Mouse (Mus musculus) urinary bladder, adult 2 months (tissue): ENCODE measurements around the gene Lmtk3. TPM values are rescaled to one million over a fixed set of nuclear protein-coding genes. Genes with fewer than 3 reads are reported as not detected.
A peak's percentile ranks its signal among the peaks of the same experiment; 100 is the strongest.

Source experiments
- DNase-seq: peaks from one replicate; pipeline ENCODE4 v3.0.0; 2022; ENCODE audit warnings: low spot score
- polyA plus RNA-seq: library from polyadenylated mRNA; depleted of rRNA; stranded (reverse); fragments of >200 nt; gene quantifications from 2 replicates; pipeline ENCODE4 v1.2.3, GENCODE M21; 2012

The Lmtk3 gene
- polyA plus RNA-seq, 1 experiment = 2.5 TPM

DNA sequence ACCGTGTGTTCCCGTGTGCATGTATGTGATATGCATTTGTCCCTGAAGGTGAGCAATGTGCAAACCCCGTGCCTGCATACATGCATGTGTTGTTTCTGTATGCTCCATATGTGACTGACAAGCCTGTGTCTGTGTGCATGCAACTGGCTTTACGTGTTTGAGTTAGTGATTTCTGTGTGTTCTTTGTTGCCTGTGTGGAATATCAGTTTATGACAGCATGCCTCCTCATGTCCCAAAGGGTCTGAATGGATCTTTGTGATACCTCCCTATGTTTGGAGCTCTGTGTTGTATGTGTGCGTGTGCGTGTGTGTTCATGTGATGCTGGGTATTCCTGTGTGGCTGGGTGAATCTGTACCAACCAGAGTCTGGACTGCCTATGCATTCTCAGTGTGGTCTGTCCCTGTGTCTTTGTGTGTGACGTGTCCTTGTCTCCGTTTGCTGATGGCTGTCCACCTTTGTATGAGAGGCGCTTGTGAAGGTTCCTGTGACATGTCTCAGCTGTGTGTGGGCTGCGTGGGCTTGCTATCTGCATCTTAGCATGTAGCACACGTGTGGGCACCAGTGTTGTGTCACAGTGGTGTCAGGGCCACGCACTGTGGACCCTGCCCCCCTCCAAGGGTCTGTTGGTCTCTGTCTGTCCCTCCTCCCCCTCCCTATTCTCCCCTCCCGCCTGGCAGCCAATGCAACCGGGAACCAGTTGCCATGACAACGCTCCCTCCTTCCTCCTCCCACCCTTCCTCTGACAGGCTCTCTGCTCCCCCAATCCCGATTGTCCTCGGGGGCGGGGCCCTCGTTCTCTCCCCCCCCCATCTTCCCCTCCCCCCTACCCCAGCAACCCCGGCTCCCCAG lies 1.2 kb downstream of the Lmtk3 start, which contains the start of gene Sult2b1:
TSS of gene Sult2b1 (minus strand) at position 146 of the 849 bp plus-strand sequence.
- DNase-seq = no peak

DNA sequence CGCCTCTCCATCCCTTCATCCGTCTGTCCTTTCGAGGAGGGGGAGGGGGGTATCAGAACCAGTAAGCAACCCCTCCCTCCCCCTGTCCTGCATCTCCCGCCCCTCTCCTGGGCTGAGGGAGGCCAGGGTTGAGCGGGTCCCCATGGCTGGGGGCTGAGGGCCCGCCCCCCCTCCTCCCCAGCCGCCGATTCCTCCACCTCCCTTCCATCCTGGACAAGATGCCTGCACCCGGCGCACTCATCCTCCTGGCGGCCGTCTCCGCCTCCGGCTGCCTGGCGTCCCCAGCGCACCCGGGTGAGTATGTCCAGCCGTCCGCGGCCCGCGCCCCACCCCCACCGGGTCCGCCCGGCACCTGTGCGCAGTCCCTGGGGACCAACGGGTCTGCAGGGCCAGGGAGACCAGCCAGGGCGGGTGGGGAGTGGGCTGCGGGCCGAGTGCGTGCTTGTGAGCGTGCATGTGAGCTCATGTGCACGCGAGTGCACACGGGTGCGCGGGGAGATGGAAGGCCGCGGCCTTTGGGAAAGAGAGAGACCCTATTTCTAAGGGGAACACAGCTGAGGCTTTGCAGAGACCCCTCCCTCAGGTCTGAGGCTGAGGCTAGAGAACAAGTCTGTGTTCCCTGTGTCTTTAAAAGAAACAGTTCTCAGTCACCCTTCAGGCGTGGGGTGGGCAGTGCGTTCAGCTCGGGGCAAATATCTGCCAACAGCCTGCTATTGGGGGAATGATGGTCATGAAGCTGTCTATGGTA lies 2.0 kb downstream of the Lmtk3 start:
- DNase-seq = no peak

DNA sequence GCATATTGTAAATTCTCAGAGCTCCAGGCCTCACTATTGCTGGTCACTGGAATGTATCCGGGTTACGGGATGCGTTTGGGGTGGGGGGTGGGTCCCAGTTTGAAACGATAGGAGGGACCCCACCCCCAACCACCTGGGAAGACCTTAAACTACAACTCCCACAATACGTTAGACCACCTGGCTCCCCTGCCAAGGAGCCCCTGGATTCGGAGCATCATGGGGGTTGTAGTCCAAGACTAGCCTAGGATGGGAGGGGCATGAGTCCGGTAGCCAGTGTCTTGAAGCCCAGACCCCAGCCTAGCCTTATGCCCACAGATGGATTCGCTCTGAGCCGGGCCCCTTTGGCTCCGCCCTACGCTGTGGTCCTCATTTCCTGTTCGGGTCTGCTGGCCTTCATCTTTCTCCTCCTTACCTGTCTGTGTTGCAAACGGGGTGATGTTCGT lies 2.6 kb downstream of the Lmtk3 start:
- DNase-seq = no peak

DNA sequence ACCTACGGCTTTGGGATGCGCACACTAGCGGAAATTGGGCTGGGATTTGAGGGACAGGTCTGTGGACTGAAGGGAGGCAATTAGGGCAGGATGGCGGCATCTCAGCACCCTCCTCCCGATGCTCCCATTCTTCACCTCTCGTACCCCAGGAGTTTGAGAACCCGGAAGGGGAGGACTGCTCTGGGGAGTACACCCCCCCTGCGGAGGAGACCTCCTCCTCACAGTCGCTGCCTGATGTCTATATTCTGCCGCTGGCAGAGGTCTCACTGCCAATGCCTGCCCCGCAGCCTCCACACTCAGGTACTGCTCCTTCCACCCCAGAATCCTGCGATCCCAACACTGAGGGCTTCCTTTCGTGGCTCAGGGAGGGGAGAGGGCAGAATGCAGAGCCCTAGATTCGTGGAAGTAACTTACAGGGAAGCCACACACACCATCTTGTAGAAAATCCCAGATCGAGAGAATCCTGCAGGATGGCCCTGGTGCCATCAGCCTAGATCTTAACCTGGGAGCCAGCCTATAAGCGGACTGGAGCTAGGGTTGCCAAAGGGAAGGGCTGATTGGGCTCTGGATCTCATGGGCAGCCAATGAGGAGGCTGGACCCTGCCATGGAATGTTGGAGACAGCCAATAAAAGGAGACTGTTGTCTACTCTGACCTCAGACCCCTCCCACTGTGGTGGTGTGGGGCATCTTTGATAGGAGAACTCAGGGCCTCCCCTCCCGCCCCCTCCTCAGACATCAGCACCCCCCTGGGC lies 3.3 kb downstream of the Lmtk3 start:
- DNase-seq = no peak

DNA sequence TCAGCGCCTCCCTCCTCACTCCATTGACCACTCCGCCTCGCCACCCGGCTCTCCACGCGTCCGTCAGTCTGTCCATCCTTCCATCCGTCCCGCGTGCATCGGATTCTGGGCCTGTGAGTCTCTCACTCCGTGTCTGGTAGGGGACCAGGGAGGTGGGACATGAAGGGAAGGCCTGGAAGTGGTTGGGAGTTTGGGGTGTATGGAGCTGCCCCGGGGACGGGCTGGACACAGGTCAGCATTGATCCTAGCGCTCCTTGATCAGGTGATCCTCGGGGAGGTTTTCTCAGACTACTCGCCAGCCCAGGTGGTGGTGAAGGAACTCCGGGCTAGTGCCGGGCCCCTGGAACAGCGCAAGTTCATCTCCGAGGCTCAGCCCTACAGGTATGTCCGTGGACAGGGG lies 4.1 kb downstream of the Lmtk3 start:
- no peak for DNase-seq

DNA sequence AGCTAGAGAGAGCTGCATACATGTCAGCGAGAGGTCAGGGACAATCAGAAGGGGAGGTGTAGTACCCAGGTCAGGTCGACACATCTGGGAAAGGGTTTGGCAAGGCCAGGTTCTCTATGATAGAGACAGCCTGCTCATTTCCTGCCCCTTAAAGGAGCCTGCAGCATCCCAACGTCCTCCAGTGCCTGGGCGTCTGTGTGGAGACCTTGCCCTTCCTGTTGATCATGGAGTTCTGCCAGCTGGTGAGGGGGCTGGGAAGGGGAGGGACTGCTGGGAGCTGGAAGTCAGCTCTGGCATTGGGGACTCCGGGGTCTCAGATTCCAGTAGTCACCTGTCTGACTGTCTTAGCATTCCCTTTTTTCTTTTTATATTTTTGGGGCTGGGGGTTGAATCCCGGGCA lies 7.2 kb downstream of the Lmtk3 start:
- DNase-seq = no peak

DNA sequence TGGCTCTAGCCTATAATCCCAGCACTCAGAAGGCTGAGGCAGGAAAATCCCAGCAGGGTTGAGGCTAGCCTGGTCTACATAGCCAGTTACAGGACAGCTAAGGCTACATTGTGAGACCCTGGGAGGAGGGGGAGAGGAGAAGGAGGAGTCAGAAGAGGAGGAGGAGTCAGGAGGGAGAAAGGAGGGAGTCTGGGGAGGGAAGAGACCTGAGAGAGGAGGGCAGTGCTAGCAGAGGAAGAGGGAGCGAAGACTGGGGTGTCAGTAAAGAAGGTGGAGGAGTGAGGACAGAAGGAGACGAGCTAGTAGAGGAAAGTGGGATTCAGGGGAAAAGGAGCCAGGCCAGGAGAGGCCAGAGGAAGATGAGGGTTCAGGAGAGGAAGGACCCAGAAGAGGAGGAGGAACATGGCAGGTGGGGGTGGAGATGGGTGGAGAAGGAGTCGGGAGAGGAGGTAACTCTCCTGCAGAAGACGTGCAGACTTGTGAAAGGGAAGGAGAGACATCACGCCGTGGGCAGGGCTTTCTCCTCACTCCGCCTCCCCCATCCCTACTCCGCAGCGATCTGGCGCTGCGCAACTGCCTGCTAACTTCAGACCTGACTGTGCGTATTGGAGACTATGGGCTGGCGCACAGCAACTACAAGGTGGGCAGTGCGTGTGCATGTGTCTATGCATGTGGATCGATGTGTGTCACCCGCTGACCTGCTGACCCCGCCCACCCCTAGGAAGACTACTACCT lies 8.4 kb downstream of the Lmtk3 start:
- DNase-seq = no peak

DNA sequence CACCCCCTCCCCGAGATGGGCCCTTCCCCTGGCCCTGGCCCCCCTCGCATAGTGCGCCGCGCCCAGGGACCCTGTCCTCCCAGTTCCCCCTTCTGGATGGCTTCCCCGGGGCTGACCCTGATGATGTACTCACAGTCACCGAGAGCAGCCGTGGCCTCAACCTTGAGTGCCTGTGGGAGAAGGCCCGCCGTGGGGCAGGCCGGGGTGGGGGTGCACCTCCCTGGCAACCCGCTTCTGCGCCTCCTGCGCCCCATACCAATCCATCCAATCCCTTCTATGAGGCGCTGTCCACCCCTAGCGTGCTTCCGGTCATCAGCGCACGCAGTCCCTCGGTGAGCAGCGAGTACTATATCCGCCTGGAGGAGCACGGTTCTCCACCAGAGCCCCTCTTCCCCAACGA lies 9.7 kb downstream of the Lmtk3 start:
- DNase-seq = no peak

DNA sequence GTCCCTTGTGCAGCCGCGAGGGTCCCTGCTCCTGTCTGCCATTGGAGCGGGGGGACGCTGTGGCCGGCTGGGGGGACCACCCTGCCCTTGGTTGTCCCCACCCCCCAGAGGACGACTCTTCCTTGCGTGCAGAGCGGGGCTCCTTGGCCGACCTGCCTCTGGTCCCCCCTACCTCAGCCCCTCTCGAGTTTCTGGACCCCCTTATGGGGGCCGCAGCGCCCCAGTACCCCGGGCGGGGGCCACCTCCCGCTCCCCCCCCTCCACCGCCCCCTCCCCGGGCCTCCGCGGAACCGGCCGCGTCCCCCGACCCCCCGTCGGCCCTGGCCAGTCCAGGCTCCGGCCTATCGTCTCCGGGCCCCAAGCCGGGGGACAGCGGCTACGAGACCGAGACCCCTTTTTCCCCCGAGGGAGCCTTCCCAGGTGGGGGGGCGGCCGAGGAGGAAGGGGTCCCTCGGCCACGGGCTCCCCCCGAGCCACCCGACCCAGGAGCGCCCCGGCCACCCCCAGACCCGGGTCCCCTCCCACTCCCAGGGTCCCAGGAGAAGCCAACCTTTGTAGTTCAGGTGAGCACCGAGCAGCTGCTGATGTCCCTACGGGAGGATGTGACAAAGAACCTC lies 10.5 kb downstream of the Lmtk3 start:
- DNase-seq = no peak

DNA sequence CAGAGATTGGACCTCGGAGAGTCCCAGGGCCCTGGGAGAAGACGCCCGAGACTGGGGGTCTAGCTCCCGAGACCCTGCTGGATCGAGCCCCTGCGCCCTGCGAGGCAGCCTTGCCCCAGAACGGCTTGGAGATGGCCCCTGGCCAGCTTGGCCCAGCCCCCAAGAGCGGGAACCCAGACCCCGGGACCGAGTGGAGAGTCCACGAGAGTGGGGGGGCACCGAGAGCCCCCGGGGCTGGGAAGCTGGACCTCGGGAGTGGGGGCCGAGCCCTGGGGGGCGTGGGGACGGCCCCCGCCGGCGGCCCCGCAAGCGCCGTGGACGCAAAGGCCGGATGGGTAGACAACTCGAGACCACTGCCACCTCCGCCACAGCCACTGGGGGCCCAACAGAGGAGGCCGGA lies 11.4 kb downstream of the Lmtk3 start:
- DNase-seq = no peak

DNA sequence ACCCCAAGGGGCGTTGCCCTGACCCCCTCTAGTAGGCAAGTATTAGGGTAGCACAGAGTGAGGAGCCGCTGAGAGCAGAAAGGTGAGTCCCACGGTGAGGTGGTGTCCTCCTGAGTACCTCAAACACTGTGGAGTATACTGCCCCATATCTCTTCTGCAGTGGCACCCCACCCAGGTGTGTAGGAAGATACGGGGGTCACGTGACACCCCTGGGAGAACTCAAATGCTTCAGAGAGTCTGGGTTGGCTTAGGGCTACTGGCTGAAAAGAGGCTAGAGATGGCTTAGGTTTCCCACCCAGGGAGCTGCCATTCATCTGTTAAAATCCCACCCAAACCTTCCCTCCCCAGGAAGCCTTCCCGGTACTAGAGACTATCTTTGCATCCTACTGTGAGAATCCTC lies 13.4 kb downstream of the Lmtk3 start:
- DNase-seq = no peak

DNA sequence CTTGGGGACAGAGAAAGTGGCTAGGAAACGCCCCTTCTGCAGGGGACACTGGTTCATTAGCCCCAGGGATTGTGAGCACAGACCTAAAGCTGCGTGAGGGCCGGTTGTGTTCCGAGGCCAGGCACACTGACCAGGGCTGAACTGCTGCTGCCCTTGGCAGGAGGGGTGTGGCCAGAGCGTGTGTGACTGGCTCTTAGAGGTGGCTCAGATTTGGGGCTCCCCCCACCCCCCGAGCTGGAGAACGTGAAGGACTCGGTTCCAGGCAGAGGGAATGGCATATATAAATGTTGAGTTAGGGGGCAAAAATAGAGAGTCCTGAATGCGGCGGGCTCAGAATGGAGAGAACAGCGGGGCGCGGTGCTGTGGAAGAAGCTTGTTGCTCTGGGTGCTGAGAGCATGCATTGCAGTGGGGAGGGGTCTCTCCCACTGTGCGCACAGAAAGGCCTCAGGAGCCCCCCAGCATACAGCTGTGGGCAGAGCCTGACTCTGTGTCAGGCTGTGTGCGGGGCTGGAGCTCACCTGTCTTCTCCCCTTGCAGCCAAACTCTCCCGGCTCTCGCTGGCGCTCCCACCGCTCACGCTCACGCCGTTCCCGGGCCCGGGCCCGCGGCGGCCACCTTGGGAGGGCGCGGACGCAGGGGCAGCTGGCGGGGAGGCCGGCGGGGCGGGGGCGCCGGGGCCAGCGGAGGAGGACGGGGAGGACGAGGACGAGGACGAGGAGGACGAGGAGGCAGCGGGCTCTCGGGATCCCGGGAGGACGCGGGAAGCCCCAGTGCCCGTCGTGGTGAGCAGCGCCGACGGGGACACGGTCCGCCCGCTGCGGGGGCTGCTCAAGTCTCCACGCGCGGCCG lies 14.3 kb downstream of the Lmtk3 start:
- no peak for DNase-seq

DNA sequence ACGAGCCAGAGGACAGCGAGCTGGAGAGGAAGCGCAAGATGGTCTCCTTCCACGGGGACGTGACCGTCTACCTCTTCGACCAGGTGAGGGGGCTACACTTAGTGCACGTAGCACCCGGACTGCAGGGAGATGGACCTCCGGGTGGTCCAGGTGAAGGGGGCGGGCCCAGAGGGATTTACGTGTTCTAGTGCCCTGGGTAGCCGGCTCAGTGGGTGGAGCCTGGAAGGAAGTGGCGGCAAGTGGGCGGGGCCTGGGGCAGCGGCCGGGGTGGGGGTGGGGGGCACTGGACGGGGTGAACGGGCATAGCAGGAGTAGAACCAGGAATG lies 14.9 kb downstream of the Lmtk3 start:
- no peak for DNase-seq

DNA sequence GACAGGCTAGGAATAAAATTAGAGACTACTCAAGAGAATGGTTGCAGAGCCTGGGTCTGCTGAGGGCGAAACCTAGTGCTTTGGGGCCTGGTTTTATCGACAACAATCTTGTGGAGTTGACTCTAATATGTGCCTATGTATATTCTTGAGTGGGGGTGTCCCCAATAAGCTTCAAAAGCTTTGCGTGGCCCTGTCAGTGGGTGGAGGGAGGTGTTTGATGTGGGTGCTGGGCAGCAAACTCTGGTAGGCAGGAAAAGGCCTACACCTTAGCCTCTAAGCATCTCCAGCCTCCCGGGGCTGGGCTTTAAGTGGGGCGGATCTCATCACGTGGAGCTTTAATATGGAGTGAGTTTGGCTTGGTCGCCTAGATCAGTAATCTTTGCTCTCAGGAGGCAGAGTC lies 15.4 kb downstream of the Lmtk3 start:
- DNase-seq = no peak

DNA sequence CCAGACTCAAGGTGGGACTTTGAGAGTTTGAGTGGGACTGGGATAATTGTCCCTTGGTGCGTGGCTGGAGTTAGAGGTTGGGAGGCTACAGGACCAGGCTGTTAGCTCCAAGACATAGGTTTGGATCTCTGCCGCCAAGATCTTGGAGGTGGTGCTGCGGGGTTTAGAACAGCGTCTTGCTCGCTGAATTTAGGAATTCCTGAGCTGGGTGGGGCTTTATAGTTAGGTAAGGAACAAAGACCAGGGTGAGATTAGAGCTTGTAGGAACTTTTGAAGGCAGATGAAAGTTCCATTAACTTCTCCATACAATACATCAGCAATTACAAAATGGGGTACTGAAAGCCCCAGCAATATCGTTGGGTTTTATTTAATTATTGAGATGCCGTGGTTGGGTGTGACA lies 16.5 kb downstream of the Lmtk3 start:
- no peak for DNase-seq

DNA sequence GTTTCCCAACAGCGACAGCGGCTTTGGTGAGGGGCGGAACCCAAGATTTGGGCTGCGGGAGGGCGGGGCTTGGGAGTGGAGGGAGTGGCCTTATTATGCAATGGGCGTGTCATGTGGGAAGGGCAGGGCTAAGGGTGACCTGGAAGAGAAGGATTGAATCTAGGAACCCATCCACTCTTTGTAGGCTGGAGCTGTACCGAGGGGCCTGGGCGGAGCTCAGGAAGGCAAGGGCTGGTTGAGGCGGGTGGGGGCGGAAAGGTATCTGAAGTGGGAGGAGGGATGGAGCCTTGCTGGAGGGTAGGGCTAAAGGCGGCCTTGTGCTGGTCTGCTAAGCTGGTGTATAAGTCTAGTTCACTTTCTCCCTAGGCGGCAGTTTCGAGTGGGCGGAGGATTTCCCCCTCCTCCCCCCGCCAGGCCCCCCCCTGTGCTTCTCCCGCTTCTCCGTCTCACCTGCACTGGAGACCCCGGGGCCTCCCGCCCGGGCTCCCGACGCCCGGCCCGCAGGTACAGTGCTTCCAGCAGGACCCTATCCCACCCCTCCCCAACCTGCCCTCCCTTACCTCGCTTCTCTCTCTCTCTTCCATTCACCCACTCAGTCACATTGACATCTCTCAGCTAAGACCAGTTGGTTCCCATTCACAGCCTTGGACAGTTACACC lies 17.1 kb downstream of the Lmtk3 start:
- no peak for DNase-seq

DNA sequence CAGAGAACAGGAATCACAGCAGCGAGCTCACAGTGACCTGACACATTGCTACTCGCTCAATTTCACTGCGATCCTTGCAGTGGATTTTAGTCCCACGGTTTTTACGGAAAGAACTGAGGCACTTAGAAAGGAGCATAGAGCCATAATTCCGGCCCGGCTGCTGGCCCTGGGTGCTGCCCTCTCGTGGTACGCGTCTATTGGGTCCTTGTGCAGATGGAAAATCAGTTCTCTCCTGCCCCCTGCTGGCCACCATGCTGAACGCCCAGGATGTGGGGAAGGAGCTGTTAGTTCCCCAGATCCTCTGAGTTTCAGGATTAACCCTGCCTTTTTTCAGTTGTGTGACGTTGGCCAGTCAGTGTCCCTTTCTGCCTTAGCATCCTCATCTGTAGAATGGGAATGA lies 17.8 kb downstream of the Lmtk3 start:
- DNase-seq = peak; percentile 79

DNA sequence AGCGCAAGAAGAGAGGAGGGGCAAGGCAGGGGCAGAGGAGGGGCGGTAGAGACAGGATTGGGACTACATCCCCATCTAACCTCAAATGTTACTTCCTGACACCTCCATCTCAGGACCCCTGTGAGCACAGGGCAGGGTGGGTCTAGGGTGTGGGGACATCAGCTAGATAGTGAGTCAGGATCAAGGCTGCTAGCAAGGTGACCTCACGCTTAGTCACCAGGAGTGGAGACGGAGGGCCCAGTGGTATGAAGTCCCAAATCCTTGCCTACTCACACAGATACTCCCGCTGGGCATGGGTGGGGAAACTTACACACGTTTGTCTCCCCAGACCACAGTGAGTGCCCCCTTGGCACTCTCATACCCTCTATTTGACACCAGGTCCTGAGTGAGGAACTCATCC lies 19.0 kb downstream of the Lmtk3 start:
- DNase-seq = no peak

DNA sequence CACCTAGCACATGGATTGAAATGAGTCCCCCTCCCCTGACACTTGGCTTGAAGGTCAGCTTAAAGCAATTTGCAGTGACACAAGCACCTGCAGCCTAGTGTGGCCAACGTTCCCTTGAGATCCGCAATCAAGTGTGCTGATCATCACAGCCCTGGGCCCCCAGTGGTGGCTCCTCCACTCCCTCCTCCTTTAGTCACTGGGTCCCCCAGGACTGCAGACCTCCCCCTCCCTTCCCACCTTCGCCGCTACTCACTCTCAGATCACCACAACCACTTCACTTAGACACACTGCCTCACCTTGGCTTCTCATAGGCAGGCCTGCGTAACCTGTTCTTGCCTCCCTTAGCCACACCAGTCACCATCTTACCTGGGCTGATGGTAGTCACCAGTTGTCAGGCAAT lies 22.4 kb downstream of the Lmtk3 start:
- no peak for DNase-seq

DNA sequence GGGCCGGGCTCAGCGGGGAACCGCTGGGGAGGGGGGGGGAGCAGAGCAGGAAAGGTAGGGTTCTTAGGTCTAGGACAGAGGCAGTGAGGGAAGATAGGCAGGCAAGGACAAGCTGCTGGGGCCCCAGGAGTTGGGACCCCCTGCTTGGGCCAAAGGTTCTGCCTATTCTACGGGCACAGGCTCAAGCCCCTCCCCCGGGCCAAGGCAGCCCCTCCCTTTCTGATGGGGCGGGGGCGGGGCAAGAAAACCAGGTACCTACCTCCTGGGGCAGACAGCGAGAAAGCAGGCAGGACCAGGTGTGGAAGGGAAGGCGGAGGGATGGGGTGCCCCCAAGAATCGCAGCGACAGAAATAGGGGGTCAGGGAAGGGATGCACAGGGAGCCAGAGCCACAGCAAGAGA lies 24.9 kb downstream of the Lmtk3 start:
- DNase-seq = no peak
